Mouse (Mus musculus): ENCODE measurements around the gene Supt3. TPM values are rescaled to one million over a fixed set of nuclear protein-coding genes. Genes with fewer than 3 reads are reported as not detected.

Supt3 gene
- polyA plus RNA-seq, 2 experiments, result 10.5 to 21.3 TPM

- TF ChIP-seq POLR2A (IDR thresholded peaks at IDR 0.05; ENCODE audit: borderline replicate concordance, extremely low read depth, insufficient read depth, insufficient read length), result no peak
- no peak overlapping the region for H3K9ac ChIP-seq (ENCODE audit: low read depth, low read length, severe bottlenecking)
- H3K4me2 ChIP-seq (replicated peaks; ENCODE audit: low read depth, low read length, severe bottlenecking), result no peak overlapping the region
- no peak overlapping the region for H3K4me3 ChIP-seq (replicated peaks; ENCODE audit: low read length)
- peaks cover 26% of the 10 kb centered on the region for H3K4me1 ChIP-seq (ENCODE audit: control insufficient read depth, insufficient read depth, low read length)
- no peak for ATAC-seq (ENCODE audit: low FRiP score, low read depth)
- no peaks in the 10 kb centered on the region for H3K27me3 ChIP-seq (ENCODE audit: control insufficient read depth, insufficient read depth, low read length)
- no peaks in the 10 kb centered on the region for H3K9me3 ChIP-seq (ENCODE audit: control insufficient read depth, low read length)
- no peak overlapping the region for H3K27ac ChIP-seq (replicated peaks; ENCODE audit: low read depth, low read length)
- H3K36me3 ChIP-seq (ENCODE audit: control insufficient read depth, insufficient read depth, low read length), result no peaks in the 10 kb centered on the region
- DNase-seq (ENCODE audit: low spot score), result no peak
- 88% methylated on average over 3 of the region's 3 CpGs for WGBS
These were observed 296.8 kb downstream of the Supt3 start for GRCm38 (mm10) chr17:45073779-45074178.

- Histone ChIP-seq H3K27ac (replicated peaks; ENCODE audit: low read depth, low read length) (no peak overlapping the region), H3K4me1 (ENCODE audit: control insufficient read depth, insufficient read depth, low read length) (peaks cover 31% of the 10 kb centered on the region), H3K9ac (ENCODE audit: low read depth, low read length, severe bottlenecking) (no peak overlapping the region), H3K4me2 (replicated peaks; ENCODE audit: low read depth, low read length, severe bottlenecking) (no peak overlapping the region), H3K27me3 (ENCODE audit: control insufficient read depth, insufficient read depth, low read length) (0 out of 2 replicates have a peak, but pooled peaks cover 4% of the 10 kb centered on the region), H3K9me3 (ENCODE audit: control insufficient read depth, low read length) (no peaks in the 10 kb centered on the region), H3K4me3 (replicated peaks; ENCODE audit: low read length) (no peak overlapping the region), H3K36me3 (ENCODE audit: control insufficient read depth, insufficient read depth, low read length) (no peaks in the 10 kb centered on the region)
- no peak for TF ChIP-seq POLR2A (IDR thresholded peaks at IDR 0.05; ENCODE audit: borderline replicate concordance, extremely low read depth, insufficient read depth, insufficient read length)
- DNase-seq (ENCODE audit: low spot score) (no peak), ATAC-seq (ENCODE audit: low FRiP score, low read depth) (peak; percentile 65)
- 48% methylated on average over 4 of the region's 4 CpGs for WGBS
These were observed 300.0 kb downstream of the Supt3 start for GRCm38 (mm10) chr17:45076951-45077350.

- no peak for ATAC-seq (ENCODE audit: low FRiP score, low read depth)
- H3K4me2 ChIP-seq (replicated peaks; ENCODE audit: low read depth, low read length, severe bottlenecking), result no peak overlapping the region
- 0 out of 2 replicates have a peak, but pooled peaks cover 4% of the 10 kb centered on the region for H3K27me3 ChIP-seq (ENCODE audit: control insufficient read depth, insufficient read depth, low read length)
- no peak overlapping the region for H3K9ac ChIP-seq (ENCODE audit: low read depth, low read length, severe bottlenecking)
- H3K9me3 ChIP-seq (ENCODE audit: control insufficient read depth, low read length), result no peaks in the 10 kb centered on the region
- TF ChIP-seq POLR2A (IDR thresholded peaks at IDR 0.05; ENCODE audit: borderline replicate concordance, extremely low read depth, insufficient read depth, insufficient read length), result no peak
- no peak for DNase-seq (ENCODE audit: low spot score)
- H3K4me1 ChIP-seq (ENCODE audit: control insufficient read depth, insufficient read depth, low read length), result peaks cover 22% of the 10 kb centered on the region
- no peak overlapping the region for H3K4me3 ChIP-seq (replicated peaks; ENCODE audit: low read length)
- H3K27ac ChIP-seq (replicated peaks; ENCODE audit: low read depth, low read length), result 0 out of 2 replicates have a peak overlapping the region, but pooled peaks have one; percentile 19
- 51% methylated on average over 14 of the region's 14 CpGs for WGBS
- no peaks in the 10 kb centered on the region for H3K36me3 ChIP-seq (ENCODE audit: control insufficient read depth, insufficient read depth, low read length)
These were observed 301.1 kb downstream of the Supt3 start for GRCm38 (mm10) chr17:45077921-45078640.

- no peak for TF ChIP-seq POLR2A (IDR thresholded peaks at IDR 0.05; ENCODE audit: borderline replicate concordance, extremely low read depth, insufficient read depth, insufficient read length)
- Histone ChIP-seq H3K27ac (replicated peaks; ENCODE audit: low read depth, low read length) (no peak overlapping the region), H3K4me1 (ENCODE audit: control insufficient read depth, insufficient read depth, low read length) (peaks cover 17% of the 10 kb centered on the region), H3K4me3 (replicated peaks; ENCODE audit: low read length) (no peak overlapping the region), H3K9me3 (ENCODE audit: control insufficient read depth, low read length) (no peaks in the 10 kb centered on the region), H3K9ac (ENCODE audit: low read depth, low read length, severe bottlenecking) (0 out of 2 replicates have a peak overlapping the region, but pooled peaks have one; percentile 16), H3K27me3 (ENCODE audit: control insufficient read depth, insufficient read depth, low read length) (0 out of 2 replicates have a peak, but pooled peaks cover 4% of the 10 kb centered on the region), H3K36me3 (ENCODE audit: control insufficient read depth, insufficient read depth, low read length) (no peaks in the 10 kb centered on the region), H3K4me2 (replicated peaks; ENCODE audit: low read depth, low read length, severe bottlenecking) (no peak overlapping the region)
- WGBS, result 28% methylated on average over 8 of the region's 8 CpGs
- ATAC-seq (ENCODE audit: low FRiP score, low read depth) (no peak), DNase-seq (ENCODE audit: low spot score) (no peak)
These were observed 304.6 kb downstream of the Supt3 start for GRCm38 (mm10) chr17:45081521-45081920.

- 0 out of 2 replicates have a peak, but pooled peaks cover 4% of the 10 kb centered on the region for H3K27me3 ChIP-seq (ENCODE audit: control insufficient read depth, insufficient read depth, low read length)
- no peak overlapping the region for H3K9ac ChIP-seq (ENCODE audit: low read depth, low read length, severe bottlenecking)
- ATAC-seq (ENCODE audit: low FRiP score, low read depth), result no peak
- H3K4me3 ChIP-seq (replicated peaks; ENCODE audit: low read length), result no peak overlapping the region
- H3K9me3 ChIP-seq (ENCODE audit: control insufficient read depth, low read length), result no peaks in the 10 kb centered on the region
- peaks cover 18% of the 10 kb centered on the region for H3K4me1 ChIP-seq (ENCODE audit: control insufficient read depth, insufficient read depth, low read length)
- no peak for TF ChIP-seq POLR2A (IDR thresholded peaks at IDR 0.05; ENCODE audit: borderline replicate concordance, extremely low read depth, insufficient read depth, insufficient read length)
- H3K4me2 ChIP-seq (replicated peaks; ENCODE audit: low read depth, low read length, severe bottlenecking), result no peak overlapping the region
- WGBS, result 33% methylated on average over 8 of the region's 8 CpGs
- no peak overlapping the region for H3K27ac ChIP-seq (replicated peaks; ENCODE audit: low read depth, low read length)
- no peak for DNase-seq (ENCODE audit: low spot score)
- no peaks in the 10 kb centered on the region for H3K36me3 ChIP-seq (ENCODE audit: control insufficient read depth, insufficient read depth, low read length)
These were observed 305.1 kb downstream of the Supt3 start for GRCm38 (mm10) chr17:45081955-45082475.
